Mouse (Mus musculus) spleen, postnatal 36 days (tissue): ENCODE data around the gene Dhx29.

Source experiments
- DNase-seq, 2 experiments: peaks; one replicate each; pipeline ENCODE4 v3.0.0; 2022; ENCODE audit warnings: low spot score in 2 of 2, mixed read lengths in 1 of 2

The Dhx29 gene

DNA sequence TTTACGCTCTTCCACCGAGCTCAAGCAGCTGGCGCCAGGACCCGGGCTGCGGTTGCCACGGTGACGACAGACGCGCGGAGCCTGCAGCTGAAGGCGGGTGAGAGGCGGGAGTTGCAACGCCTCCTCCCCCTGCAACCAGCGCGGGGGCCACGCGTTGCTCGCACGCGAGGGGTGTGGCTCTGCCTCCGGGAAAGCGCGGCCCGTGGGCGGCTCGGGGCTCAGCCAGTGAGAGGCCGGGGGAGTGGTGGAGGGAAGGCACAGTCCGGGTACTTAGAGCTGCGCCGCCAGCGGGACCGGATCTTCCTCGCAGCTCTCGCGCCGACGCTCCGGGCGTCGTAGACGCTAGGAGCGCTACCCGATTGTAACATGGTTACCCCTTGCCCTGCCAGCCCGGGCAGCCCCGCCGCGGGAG is 60.3 kb downstream of the Dhx29 start, which contains the start of gene Ccno:
TSS of gene Ccno (plus strand) at position 271 of the 412 bp plus-strand sequence.
- DNase-seq = peak; percentile 82 to 85

DNA sequence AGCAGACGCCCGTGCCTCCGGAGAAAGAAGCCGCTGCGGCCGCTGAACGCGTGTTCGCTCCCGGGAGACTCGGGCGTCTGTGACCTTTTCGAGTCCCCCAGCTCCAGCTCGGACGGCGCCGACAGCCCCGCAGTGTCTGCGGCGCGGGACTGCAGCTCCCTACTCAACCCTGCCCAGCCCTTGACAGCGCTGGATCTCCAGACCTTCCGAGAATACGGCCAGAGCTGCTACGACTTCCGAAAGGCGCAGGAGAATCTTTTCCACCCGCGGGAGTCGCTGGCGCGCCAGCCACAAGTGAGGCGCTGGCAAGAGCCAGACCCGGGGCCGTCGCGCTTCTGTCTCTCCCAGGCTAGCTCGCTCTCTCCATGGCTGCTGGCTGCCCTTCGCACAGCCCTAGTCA is 60.7 kb downstream of the Dhx29 start:
- no peak for DNase-seq

DNA sequence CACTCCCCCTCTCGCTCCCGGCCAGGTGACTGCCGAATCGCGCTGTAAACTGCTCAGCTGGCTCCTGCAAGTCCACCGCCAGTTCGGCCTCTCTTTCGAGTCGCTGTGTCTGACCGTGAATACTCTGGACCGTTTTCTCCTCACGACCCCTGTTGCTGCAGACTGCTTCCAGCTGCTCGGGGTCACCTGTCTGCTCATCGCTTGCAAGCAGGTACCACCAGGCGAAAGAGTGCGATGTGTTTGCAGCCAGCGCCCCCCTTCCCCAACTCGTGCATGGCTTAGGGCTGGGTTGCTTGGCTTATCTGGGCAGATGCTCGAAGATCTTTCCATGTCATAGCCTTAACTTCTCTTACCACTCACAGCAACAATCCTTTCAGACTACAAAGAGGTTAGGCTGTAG is 61.6 kb downstream of the Dhx29 start:
- DNase-seq = no peak

DNA sequence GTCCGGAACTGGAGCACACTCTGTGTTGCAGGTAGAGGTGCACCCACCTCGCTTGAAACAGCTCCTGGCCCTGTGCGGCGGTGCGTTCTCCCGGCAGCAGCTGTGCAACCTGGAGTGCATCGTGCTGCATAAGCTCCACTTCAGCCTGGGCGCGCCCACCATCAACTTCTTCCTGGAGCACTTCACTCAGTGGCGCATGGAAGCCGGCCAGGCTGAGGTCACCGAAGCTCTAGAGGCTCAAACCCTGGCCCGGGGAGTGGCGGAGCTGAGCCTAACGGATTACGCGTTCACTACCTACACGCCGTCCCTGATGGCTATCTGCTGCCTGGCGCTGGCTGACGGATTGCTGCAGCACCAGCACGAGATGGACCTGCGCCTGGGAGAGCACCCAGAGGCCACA is 62.3 kb downstream of the Dhx29 start:
- no peak for DNase-seq

DNA sequence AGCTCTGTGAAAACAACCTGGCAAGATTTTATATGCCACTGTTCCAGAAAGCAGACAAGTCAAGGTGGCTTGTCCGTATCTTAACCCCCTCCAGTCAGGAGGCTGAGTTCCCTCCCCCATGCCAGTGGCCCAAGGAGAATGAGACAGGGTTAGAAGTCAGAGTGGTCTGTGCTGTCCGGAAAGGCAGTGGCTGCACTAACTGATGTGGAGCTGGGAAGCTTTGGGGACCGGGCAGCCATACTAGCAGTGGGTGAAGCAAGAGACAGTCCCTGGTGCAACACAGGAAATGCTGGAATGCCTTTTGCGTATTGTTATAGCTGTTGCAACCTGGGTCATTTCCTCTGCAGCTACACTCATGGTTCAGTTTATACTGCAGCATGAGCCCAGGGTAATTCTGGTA is 63.1 kb downstream of the Dhx29 start:
- no peak for DNase-seq

DNA sequence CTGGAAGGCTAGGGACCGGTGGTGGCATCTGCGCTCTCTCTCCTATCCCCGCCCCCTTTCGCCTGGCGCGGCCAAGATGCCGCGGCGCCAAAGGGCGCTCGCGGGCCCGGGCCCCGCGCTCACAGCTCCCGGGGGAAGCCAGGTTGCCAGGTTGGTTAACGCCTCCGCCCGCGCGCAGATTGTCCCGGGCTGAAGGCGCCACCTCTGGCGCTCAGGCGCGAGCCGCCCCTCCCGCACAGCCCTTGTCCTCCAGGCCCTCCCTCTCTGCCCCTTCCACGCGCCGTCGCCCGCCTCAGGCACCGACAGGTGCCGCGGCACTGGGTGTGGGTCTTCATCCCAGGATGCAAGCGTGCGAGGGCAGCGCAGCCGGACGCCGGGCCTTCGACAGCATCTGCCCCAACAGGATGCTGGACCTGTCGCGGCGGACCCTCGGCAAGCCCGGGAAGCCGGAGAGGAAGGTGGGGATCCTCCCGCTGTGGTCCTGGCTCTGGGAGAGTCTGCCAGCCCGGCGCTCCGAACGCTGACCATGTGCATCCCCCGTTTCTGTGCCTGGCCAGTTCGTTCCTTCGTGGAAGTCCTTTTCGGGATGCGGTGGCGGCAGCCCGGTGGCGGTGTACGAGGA is 66.4 kb downstream of the Dhx29 start, which contains the start of gene Mcidas:
TSS of gene Mcidas (plus strand) at position 315 of the 622 bp plus-strand sequence.
- DNase-seq = no peak

DNA sequence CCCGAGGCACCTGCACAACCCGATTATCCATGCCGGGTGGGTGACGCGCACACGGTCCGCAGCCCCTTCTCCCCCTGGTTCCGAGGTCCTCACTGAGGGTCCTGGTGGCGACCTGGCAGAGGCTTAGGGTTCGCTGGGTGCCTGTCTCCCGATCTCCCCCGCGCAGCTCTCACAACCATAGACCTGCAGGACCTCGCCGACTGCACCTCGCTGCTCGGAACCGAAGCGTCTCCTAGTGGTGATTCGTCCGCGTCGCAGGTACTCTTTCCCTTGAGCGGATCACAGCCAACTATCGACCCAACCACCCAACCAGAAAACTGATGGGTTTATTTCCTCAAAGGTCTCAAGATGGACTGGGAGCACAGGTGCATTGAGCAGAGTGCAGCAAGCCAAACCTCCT is 66.9 kb downstream of the Dhx29 start:
- DNase-seq = peak; percentile 21 to 28

DNA sequence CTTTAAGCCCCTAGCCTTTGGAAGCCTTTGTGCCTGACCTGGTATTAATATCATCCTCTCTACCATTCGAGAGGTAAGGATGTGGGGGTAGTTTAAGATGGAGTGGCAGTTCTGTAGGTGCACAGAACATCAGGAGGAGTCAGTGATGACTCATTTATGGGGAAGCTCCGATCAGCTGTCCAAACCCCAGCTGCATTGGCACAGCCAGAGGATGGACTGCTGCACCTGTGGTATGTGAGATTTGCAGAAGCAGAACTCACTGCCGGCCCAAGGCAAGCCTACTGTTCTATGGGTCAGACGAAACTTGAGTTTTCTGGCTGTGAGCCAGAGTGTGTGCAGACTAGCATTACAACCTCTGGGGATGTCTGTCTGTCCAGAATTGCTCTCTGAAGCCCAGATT is 69.2 kb downstream of the Dhx29 start:
- no peak for DNase-seq

DNA sequence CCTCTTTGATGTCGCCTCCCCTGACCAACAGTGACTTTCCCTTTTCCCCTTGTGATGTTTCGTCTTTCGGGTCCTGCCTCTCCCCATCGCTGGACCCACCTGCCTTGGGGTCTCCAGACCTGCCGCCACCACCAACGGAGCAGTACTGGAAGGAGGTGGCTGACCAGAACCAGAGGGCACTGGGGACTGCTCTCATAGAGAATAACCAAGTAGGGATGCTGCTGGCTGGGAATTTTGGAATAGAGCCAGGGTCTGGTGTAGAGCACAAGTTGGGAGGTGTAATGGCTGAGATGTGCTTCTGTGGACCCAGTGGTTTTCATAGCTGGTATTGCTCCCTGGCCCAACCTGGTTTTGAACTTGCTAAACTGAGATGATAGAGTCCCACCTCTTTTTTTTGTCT is 70.1 kb downstream of the Dhx29 start:
- no peak for DNase-seq

DNA sequence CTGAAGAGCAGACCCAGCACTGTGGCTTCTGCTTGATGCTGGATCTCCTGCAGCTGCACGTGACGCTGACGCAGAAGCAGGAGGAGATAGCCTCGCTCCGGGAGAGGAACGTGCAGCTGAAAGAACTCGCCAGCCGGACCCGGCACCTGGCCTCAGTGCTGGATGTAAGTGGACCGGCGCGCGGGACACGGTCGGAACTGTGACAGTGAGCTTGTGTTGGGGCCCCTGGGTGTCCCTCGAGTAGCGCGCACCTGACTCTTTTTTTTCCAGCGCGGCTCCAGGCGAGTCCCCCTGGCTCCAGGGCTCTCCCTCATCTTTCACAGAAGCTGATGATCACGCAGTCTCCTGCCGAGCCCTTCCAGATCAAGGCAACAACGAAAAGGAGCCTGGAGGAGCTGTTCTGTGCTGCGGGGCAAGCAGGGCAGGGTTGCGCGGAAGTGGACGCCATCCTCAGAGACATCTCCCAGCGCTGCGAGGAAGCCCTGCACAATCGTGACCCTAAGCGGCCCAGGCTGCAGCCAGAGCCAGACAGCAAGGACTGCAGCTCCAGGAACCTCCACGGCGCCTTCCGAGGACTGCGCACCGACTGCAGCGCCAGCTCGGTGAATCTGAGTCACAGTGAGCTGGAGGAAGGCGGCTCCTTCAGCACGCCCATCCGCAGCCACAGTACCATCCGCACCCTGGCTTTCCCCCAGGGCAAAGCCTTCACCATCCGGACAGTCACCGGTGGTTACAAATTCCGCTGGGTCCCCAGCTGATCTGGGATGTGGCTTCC is 71.4 kb downstream of the Dhx29 start:
- no peak for DNase-seq

DNA sequence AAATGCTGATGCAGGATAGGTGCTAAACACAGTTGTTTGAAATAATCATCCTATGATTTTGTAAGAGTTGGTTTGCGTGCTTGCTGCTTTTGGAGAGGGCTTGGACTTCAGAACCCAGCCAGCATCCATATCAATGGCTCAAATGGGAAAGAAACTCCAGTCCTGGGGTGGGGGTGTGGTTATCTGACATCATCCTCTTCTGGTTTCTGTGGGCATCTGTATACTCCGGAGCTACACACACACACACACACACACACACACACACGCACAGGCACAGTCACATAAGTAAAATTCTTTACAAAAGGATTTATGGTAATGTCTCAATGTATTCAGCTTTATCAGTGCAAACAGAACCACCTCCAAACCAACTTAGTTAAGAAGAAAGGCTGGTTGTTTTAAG is 72.8 kb downstream of the Dhx29 start:
- no peak for DNase-seq

DNA sequence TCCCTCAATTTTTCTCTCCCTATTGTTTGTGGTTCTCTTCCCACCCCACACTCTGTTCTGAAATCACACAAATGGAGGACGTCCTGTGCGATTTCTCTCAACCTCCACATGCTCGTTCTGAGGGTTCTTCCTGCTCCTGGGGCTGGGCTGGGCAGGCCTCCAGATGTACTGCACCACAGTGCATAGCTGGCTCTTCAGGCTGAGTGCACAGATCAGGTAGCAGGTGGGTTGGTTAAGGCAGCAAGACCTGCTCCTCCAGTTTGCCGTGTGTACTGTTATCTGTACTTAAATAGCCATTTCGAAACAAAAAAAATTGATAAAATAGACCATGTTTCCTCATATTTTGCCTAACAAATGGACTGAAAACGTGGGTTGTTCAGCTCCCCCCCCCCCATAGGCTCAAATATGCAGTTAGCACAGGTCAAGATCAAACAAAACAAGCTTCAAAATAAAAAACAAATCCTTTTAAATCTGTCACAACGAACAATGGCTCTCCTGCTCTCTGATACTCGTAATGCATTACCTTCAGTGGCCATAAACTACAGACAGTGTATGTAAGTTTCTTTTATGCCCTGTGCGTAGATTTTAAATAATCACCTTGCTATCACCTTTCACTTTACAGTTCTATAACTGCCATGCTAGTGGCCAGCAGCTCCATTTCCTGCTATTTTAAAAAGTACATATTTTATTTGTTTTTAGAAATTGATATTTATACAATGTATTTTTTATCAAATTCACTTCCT is 73.5 kb downstream of the Dhx29 start:
- DNase-seq = no peak

DNA sequence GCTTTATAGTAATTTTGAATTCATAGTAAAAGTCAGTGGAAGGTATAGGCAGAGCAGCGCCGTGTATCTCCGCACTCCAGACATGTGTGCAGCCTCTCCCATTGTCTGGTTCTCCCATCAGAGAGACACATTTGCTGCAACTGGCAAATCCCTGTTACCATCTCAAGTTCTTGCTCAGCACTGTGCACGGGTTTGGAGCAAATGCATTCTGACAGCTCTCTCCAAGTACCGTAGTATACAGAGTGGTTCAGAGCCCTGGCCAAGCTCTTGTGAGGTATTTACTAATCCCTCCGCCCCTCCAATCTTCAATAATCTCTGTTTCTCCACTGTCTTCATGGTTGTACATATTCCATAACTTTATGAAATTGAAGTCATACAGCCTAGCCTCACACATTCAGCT is 85.4 kb downstream of the Dhx29 start:
- no peak for DNase-seq

DNA sequence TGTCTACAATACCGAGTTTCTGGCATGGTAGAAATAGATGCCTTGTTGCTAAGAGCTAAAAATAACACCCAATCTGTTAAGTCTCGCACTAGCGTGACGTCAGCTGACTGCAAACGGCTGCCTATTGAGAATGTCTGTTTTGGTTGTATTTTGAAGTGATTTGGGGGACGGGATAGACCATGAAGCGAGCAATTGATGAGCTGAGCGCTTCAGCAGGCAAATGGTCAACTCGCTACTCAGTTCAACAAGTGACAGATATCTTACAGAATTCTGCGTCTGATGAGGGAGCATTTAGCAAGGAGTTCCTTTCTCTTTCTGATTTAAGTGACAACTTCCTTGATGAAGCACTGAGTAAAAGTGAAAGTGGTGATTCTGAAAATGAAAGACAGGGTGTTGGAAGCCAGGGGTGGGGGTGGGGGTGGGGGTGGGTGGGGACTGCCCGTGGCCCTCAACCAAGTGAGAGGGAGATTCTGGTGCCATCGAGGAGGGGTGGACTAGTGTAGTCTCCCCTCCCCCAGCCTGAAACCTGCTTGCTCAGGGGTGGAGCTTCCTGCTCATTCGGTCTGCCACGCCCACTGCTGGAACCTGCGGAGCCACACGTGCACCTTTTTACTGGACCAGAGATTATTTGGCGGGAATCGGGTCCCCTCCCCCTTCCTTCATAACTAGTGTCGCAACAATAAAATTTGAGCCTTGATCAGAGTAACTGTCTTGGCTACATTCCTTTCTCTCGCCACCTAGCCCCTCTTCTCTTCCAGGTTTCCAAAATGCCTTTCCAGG is 86.1 kb downstream of the Dhx29 start:
- DNase-seq = peak in 1 of 2 experiments; percentile 8
